Mouse (Mus musculus): ENCODE data around the gene Dpp6. TPM values are rescaled to one million over a fixed set of nuclear protein-coding genes. Genes with fewer than 3 reads are reported as not detected.

Gene Dpp6
- polyA plus RNA-seq, 1 experiment = 0.01 TPM

DNA sequence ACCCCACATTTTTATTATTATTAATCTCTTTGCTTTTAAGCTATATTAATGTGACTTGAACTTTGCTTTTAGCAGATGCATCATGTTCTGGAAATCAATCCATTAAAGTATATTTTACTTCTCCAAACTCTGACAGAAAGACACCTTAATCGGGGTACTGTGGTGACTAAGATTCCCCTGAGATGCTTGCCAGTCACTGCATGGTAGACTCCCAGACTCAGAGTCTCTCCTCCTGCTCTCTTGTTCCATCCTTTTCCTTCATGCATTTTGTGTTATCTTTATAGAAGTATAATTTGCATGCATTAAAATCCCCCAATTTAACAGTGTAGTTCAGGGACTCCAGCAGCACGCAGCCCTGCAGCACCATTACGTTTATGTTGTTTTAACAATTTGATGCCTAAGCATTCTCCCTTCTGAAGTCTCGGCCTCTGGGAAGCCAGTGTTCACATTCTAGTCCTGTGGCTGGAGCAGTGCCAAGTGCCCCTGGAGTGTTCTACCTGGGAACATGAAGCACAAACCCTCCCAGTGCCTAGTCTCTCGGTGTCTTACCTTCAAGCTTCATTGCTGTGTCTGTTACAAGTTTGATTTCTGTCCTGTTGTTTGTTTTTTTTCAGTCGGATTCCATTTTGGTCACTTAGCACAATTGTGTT, 153.1 kb downstream of the Dpp6 start:
- Histone ChIP-seq H3K79me3 (ENCODE audit: low read depth) (no peaks in the 10 kb centered on the region), H3K36me3 (ENCODE audit: control insufficient read depth, insufficient read depth) (no peaks in the 10 kb centered on the region), H3K4me3 (ENCODE audit: insufficient read depth, poor library complexity, severe bottlenecking) (no peak overlapping the region), H3K27me3 (ENCODE audit: control insufficient read depth, insufficient read depth, insufficient read length) (no peaks in the 10 kb centered on the region), H3ac (ENCODE audit: control insufficient read depth, insufficient read length, low read depth) (no peak overlapping the region), H3K79me2 (ENCODE audit: control insufficient read depth, insufficient read depth) (no peaks in the 10 kb centered on the region)
- no peak for TF ChIP-seq CEBPB (IDR thresholded peaks at IDR 0.05; ENCODE audit: low read depth)

DNA sequence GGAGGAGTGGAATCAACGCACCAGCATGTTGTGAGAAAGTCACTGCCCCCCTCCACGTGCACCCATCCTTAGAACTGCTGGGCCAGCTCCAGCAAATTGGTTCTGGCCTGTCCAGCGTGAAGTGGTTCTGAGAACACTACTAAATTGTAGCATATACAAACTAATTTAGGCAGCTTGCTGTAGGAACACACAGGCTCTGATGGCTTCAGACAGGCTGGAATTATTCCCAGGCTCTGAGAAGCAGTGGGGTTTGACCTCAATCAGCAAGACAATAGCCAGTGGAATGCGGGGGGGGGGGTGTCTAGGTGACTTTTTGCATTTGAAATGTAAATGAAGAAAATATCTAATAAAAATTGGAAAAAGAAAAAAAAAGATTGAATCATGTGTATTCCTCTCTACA, 156.2 kb downstream of the Dpp6 start:
- H3K4me3 ChIP-seq (ENCODE audit: insufficient read depth, poor library complexity, severe bottlenecking) = no peak overlapping the region
- H3ac ChIP-seq (ENCODE audit: control insufficient read depth, insufficient read length, low read depth) = no peak overlapping the region
- no peaks in the 10 kb centered on the region for H3K36me3 ChIP-seq (ENCODE audit: control insufficient read depth, insufficient read depth)
- no peaks in the 10 kb centered on the region for H3K27me3 ChIP-seq (ENCODE audit: control insufficient read depth, insufficient read depth, insufficient read length)
- no peaks in the 10 kb centered on the region for H3K79me2 ChIP-seq (ENCODE audit: control insufficient read depth, insufficient read depth)
- H3K79me3 ChIP-seq (ENCODE audit: low read depth) = no peaks in the 10 kb centered on the region
- TF ChIP-seq MYOG (IDR thresholded peaks at IDR 0.05; ENCODE audit: control insufficient read depth, extremely low read depth, insufficient read length) = no peak
- no peak for TF ChIP-seq FOSL1 (IDR thresholded peaks at IDR 0.05; ENCODE audit: insufficient read depth, low read length, poor library complexity, severe bottlenecking)
- no peak for TF ChIP-seq MYOD1 (IDR thresholded peaks at IDR 0.05; ENCODE audit: control insufficient read depth, insufficient read length, low read depth)
- TF ChIP-seq CEBPB (IDR thresholded peaks at IDR 0.05; ENCODE audit: low read depth) = no peak
- no peak for TF ChIP-seq CTCF (IDR thresholded peaks at IDR 0.05; ENCODE audit: control insufficient read depth, insufficient read depth, insufficient read length)
- no peak for TF ChIP-seq MAX (IDR thresholded peaks at IDR 0.05)
- TF ChIP-seq USF1 (IDR thresholded peaks at IDR 0.05; ENCODE audit: low read depth) = no peak

DNA sequence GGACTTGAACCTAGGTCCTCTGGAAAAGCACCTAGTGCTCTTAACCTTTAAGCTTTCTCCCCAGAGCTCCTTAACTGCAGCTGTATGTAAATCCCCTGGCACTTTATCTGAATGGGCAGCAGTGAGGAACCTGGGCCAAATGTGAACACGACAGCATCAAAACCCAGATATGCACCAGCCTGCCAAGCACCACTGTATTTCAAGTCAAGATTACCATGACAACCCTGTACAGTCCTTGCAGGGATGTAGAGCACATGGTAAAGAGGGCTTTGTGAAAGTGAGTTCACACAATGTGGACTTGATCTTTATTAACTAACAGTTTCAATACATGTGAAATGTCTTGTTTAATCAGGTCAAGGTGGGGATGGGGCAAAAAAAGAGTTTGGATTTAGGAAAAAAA, 162.3 kb downstream of the Dpp6 start:
- no peaks in the 10 kb centered on the region for H3K79me3 ChIP-seq (ENCODE audit: low read depth)
- no peaks in the 10 kb centered on the region for H3K36me3 ChIP-seq (ENCODE audit: control insufficient read depth, insufficient read depth)
- TF ChIP-seq CEBPB (IDR thresholded peaks at IDR 0.05; ENCODE audit: low read depth) (no peak), USF1 (IDR thresholded peaks at IDR 0.05; ENCODE audit: low read depth) (no peak), FOSL1 (IDR thresholded peaks at IDR 0.05; ENCODE audit: insufficient read depth, low read length, poor library complexity, severe bottlenecking) (no peak), MAX (IDR thresholded peaks at IDR 0.05) (no peak), MYOD1 (IDR thresholded peaks at IDR 0.05; ENCODE audit: control insufficient read depth, insufficient read length, low read depth) (no peak), CTCF (IDR thresholded peaks at IDR 0.05; ENCODE audit: control insufficient read depth, insufficient read depth, insufficient read length) (no peak)
- H3K4me3 ChIP-seq (ENCODE audit: insufficient read depth, poor library complexity, severe bottlenecking) = no peak overlapping the region
- no peak overlapping the region for H3ac ChIP-seq (ENCODE audit: control insufficient read depth, insufficient read length, low read depth)
- no peaks in the 10 kb centered on the region for H3K79me2 ChIP-seq (ENCODE audit: control insufficient read depth, insufficient read depth)
- H3K27me3 ChIP-seq (ENCODE audit: control insufficient read depth, insufficient read depth, insufficient read length) = no peaks in the 10 kb centered on the region

DNA sequence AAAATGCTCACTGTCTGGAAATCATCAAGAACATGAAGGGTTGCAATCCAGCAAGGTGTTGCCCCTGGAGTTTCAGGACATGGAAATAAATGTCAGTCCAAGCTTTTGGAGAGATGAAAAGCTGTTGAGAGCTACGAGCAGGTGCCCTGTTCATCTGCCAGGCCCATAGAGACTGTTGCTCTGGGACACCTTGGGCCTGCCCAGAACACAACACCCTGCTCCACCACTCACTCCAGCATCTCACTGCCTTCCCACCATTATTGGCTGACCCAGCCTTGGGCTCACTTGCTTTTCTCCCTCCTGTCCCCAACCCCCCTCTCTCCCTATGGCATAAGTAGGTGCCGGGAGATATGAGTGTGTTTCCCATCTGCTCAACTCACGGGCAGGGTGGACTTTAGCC, 162.8 kb downstream of the Dpp6 start:
- H3K4me3 ChIP-seq (ENCODE audit: insufficient read depth, poor library complexity, severe bottlenecking) = no peak overlapping the region
- H3K79me3 ChIP-seq (ENCODE audit: low read depth) = no peaks in the 10 kb centered on the region
- H3K79me2 ChIP-seq (ENCODE audit: control insufficient read depth, insufficient read depth) = no peaks in the 10 kb centered on the region
- TF ChIP-seq CEBPB (IDR thresholded peaks at IDR 0.05; ENCODE audit: low read depth) (no peak), USF1 (IDR thresholded peaks at IDR 0.05; ENCODE audit: low read depth) (no peak), MYOG (IDR thresholded peaks at IDR 0.05; ENCODE audit: control insufficient read depth, extremely low read depth, insufficient read length) (no peak), CTCF (IDR thresholded peaks at IDR 0.05; ENCODE audit: control insufficient read depth, insufficient read depth, insufficient read length) (no peak), MAX (IDR thresholded peaks at IDR 0.05) (no peak), FOSL1 (IDR thresholded peaks at IDR 0.05; ENCODE audit: insufficient read depth, low read length, poor library complexity, severe bottlenecking) (no peak), MYOD1 (IDR thresholded peaks at IDR 0.05; ENCODE audit: control insufficient read depth, insufficient read length, low read depth) (no peak)
- H3K36me3 ChIP-seq (ENCODE audit: control insufficient read depth, insufficient read depth) = no peaks in the 10 kb centered on the region
- H3ac ChIP-seq (ENCODE audit: control insufficient read depth, insufficient read length, low read depth) = no peak overlapping the region
- H3K27me3 ChIP-seq (ENCODE audit: control insufficient read depth, insufficient read depth, insufficient read length) = no peaks in the 10 kb centered on the region

DNA sequence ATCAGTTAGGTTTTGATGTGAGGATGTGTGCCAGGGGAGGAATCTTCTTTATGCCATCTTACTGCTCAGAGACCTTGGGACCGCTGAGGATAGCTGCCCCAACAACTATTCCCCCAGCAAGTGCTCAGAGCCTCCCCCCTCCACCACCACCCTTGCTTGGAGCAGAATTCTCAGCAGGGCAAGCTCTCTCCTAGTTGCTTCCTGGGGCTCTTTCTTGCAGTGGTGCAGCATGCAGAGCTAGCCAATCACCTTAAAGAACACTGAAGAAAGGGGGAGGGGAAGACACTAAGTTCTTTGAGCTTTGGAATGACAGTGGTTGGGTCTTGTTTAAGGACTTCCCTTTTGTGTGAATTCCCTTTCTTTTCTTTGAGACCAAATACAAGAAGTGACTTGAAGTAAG, 168.1 kb downstream of the Dpp6 start:
- TF ChIP-seq MAX (IDR thresholded peaks at IDR 0.05) = no peak
- TF ChIP-seq MYOD1 (IDR thresholded peaks at IDR 0.05; ENCODE audit: control insufficient read depth, insufficient read length, low read depth) = no peak
- Histone ChIP-seq H3ac (ENCODE audit: control insufficient read depth, insufficient read length, low read depth) (no peak overlapping the region), H3K36me3 (ENCODE audit: control insufficient read depth, insufficient read depth) (no peaks in the 10 kb centered on the region), H3K79me3 (ENCODE audit: low read depth) (no peaks in the 10 kb centered on the region), H3K4me3 (ENCODE audit: insufficient read depth, poor library complexity, severe bottlenecking) (no peak overlapping the region), H3K27me3 (ENCODE audit: control insufficient read depth, insufficient read depth, insufficient read length) (no peaks in the 10 kb centered on the region), H3K79me2 (ENCODE audit: control insufficient read depth, insufficient read depth) (no peaks in the 10 kb centered on the region)

DNA sequence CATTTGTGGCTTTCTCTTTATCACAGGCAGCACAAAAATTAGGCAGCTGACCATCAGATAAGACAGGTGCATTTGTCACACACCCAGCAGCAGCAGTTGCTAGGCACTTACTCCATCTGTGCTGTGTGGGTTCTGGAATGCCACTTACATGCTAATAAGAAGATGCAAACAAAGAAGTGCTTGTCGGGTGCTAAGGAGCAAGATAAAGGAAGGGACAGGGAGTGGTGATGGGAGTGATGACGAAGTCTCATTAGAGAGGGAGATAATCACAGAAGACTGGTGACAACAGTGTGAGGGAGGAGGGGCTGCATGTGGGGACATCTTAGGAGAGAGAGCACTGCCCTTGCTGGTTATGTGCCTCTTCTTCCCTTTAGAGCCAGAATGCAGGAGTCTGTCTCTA, 174.6 kb downstream of the Dpp6 start:
- H3ac ChIP-seq (ENCODE audit: control insufficient read depth, insufficient read length, low read depth) = no peak overlapping the region
- H3K36me3 ChIP-seq (ENCODE audit: control insufficient read depth, insufficient read depth) = no peaks in the 10 kb centered on the region
- TF ChIP-seq FOSL1 (IDR thresholded peaks at IDR 0.05; ENCODE audit: insufficient read depth, low read length, poor library complexity, severe bottlenecking) = no peak
- no peak for TF ChIP-seq USF1 (IDR thresholded peaks at IDR 0.05; ENCODE audit: low read depth)
- no peak for TF ChIP-seq MYOG (IDR thresholded peaks at IDR 0.05; ENCODE audit: control insufficient read depth, extremely low read depth, insufficient read length)
- TF ChIP-seq CTCF (IDR thresholded peaks at IDR 0.05; ENCODE audit: control insufficient read depth, insufficient read depth, insufficient read length) = no peak
- no peak for TF ChIP-seq CEBPB (IDR thresholded peaks at IDR 0.05; ENCODE audit: low read depth)
- H3K27me3 ChIP-seq (ENCODE audit: control insufficient read depth, insufficient read depth, insufficient read length) = no peaks in the 10 kb centered on the region
- no peaks in the 10 kb centered on the region for H3K79me2 ChIP-seq (ENCODE audit: control insufficient read depth, insufficient read depth)
- H3K79me3 ChIP-seq (ENCODE audit: low read depth) = no peaks in the 10 kb centered on the region
- H3K4me3 ChIP-seq (ENCODE audit: insufficient read depth, poor library complexity, severe bottlenecking) = no peak overlapping the region

Data from C2C12 (cell line).